Mouse (Mus musculus): ENCODE data around the gene Zcchc8.

GRCm38 (mm10) chr5:123667915-123668314 is 53.0 kb downstream of the Zcchc8 start:
- no peak for TF ChIP-seq POLR2A (IDR thresholded peaks at IDR 0.05; ENCODE audit: low read depth, low read length)
- TF ChIP-seq CTCF (conservative IDR thresholded peaks at IDR 0.05; ENCODE audit: insufficient read depth, insufficient read length, low read depth, low read length) = no peak
